Mouse (Mus musculus): ENCODE results near the gene Gigyf1.

GRCm38 (mm10) chr5:137530075-137530474 is 11.7 kb downstream of the Gigyf1 start:
- TF ChIP-seq POLR2A (IDR thresholded peaks at IDR 0.05; ENCODE audit: borderline replicate concordance, low read depth, low read length): no peak
- no peak for TF ChIP-seq CTCF (IDR thresholded peaks at IDR 0.05; ENCODE audit: low read depth, low read length)

Data from bone marrow macrophage, adult 2 months (primary cell).